Mouse (Mus musculus): ENCODE measurements around the gene Hbq1a.

DNA sequence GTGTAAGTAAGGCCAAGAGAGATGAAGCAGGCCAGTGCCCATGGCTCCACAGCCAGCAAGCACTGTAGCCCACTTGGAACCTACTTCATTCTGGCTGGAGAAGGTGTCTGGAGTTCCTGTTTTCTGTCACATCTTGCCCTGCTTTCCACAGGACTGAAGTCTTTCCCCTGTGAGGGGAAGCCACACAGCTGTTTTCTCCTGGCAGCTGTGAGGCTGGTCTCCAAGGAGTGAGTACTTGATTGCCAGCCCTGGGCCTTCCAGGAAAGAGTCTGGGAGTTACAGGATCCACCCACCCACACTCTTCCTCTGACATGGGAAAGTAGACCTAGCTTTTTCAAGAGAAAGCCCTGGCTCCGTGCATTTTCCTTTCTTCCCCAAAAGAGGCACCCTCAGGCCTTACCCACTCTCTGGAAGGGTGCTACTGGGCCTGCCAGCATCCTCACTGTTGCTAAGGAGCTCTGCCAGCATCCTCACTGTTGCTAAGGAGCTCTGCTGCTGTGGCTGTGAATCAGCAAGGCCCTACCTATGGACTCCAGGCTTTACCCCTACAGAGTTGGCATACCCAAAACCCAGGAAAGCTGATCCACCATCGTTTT, 3.1 kb downstream of the Hbq1a start:
- no peak for TF ChIP-seq POLR2A (IDR thresholded peaks at IDR 0.05; ENCODE audit: borderline replicate concordance, insufficient read depth, low read length)
- no peak for TF ChIP-seq CTCF (IDR thresholded peaks at IDR 0.05; ENCODE audit: borderline replicate concordance, insufficient read depth, low read depth, low read length)

Measured in cerebellum, adult 2 months (tissue).